Mouse (Mus musculus): ENCODE results near the gene Atf6b. TPM values are rescaled to one million over a fixed set of nuclear protein-coding genes. Genes with fewer than 3 reads are reported as not detected.

Gene Atf6b
- polyA plus RNA-seq, 1 experiment = 31.3 TPM

- H3K27me3 ChIP-seq (ENCODE audit: control insufficient read depth, insufficient read depth, low read length, poor library complexity, severe bottlenecking) = no peaks in the 10 kb centered on the region
- H3K27ac ChIP-seq (ENCODE audit: insufficient read depth, low read length) = no peak overlapping the region
- H3K9me3 ChIP-seq (replicated peaks; ENCODE audit: control insufficient read depth, insufficient read depth, low read length, poor library complexity, severe bottlenecking) = no peaks in the 10 kb centered on the region
- H3K9ac ChIP-seq (ENCODE audit: low read depth, poor library complexity, severe bottlenecking) = no peak overlapping the region
- no peak overlapping the region for H3K4me3 ChIP-seq (ENCODE audit: low read depth, low read length)
- H3K36me3 ChIP-seq (ENCODE audit: control insufficient read depth, insufficient read depth, low read length, poor library complexity, severe bottlenecking) = no peaks in the 10 kb centered on the region
- peaks cover 1% of the 10 kb centered on the region for H3K4me1 ChIP-seq (ENCODE audit: control insufficient read depth, insufficient read depth, low read length)
- TF ChIP-seq CTCF (IDR thresholded peaks at IDR 0.05; ENCODE audit: low read depth, low read length) (peak; percentile 32), POLR2A (IDR thresholded peaks at IDR 0.05; ENCODE audit: insufficient read depth, low read length) (no peak)
These were observed 23.8 kb upstream of the Atf6b start for GRCm38 (mm10) chr17:34623161-34623560.

GRCm38 (mm10) chr17:34624981-34625380 is 22.0 kb upstream of the Atf6b start:
- Histone ChIP-seq H3K9me3 (replicated peaks; ENCODE audit: control insufficient read depth, insufficient read depth, low read length, poor library complexity, severe bottlenecking) (no peaks in the 10 kb centered on the region), H3K4me1 (ENCODE audit: control insufficient read depth, insufficient read depth, low read length) (peaks cover 1% of the 10 kb centered on the region), H3K27ac (ENCODE audit: insufficient read depth, low read length) (no peak overlapping the region), H3K4me3 (ENCODE audit: low read depth, low read length) (no peak overlapping the region), H3K36me3 (ENCODE audit: control insufficient read depth, insufficient read depth, low read length, poor library complexity, severe bottlenecking) (no peaks in the 10 kb centered on the region), H3K27me3 (ENCODE audit: control insufficient read depth, insufficient read depth, low read length, poor library complexity, severe bottlenecking) (no peaks in the 10 kb centered on the region), H3K9ac (ENCODE audit: low read depth, poor library complexity, severe bottlenecking) (no peak overlapping the region)
- no peak for TF ChIP-seq EP300 (IDR thresholded peaks at IDR 0.05; ENCODE audit: insufficient read depth, low read depth, low read length)
- TF ChIP-seq CTCF (IDR thresholded peaks at IDR 0.05; ENCODE audit: low read depth, low read length) = no peak
- no peak for TF ChIP-seq POLR2A (IDR thresholded peaks at IDR 0.05; ENCODE audit: insufficient read depth, low read length)

DNA sequence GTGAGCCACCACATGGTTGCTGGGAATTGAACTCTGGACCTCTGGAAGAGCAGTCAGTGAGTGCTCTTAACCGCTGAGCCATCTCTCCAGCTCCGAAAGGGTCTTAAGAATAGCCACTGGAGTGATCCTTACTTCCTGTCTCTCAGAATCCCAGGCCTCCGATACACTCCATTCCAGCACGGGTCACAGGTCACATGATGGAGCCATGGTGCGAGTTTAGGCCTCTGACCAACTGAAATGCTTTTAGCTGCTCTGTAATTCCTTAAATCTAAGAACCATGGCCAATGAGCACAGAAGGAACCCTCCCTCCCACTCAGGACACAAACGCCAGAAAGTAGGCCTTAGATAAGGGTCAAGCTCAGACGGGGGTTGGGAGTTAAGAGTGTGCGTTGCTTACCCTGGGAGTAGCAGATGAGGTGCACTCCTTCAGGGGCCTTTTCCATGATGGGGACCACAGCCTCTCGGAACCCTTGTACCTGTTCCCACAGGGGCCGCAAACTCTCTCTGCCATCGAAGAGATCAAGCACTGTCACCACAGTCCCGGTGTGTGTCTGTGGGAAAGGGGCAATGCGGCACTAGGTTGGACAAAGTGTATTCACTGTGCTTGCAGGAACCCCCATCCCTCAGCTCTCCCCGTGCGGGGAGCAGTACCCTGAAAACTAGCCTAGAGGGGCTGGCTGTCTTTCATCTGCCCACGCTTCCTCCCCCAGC is 20.7 kb upstream of the Atf6b start:
- no peaks in the 10 kb centered on the region for H3K9me3 ChIP-seq (replicated peaks; ENCODE audit: control insufficient read depth, insufficient read depth, low read length, poor library complexity, severe bottlenecking)
- TF ChIP-seq POLR2A (IDR thresholded peaks at IDR 0.05; ENCODE audit: insufficient read depth, low read length) = no peak
- no peak for TF ChIP-seq CTCF (IDR thresholded peaks at IDR 0.05; ENCODE audit: low read depth, low read length)
- no peak for TF ChIP-seq EP300 (IDR thresholded peaks at IDR 0.05; ENCODE audit: insufficient read depth, low read depth, low read length)
- peaks cover 4% of the 10 kb centered on the region; the same call in 1 of the 2 replicates for H3K27me3 ChIP-seq (ENCODE audit: control insufficient read depth, insufficient read depth, low read length, poor library complexity, severe bottlenecking)
- no peak overlapping the region for H3K27ac ChIP-seq (ENCODE audit: insufficient read depth, low read length)
- no peaks in the 10 kb centered on the region for H3K36me3 ChIP-seq (ENCODE audit: control insufficient read depth, insufficient read depth, low read length, poor library complexity, severe bottlenecking)
- H3K4me1 ChIP-seq (ENCODE audit: control insufficient read depth, insufficient read depth, low read length) = peaks cover 1% of the 10 kb centered on the region
- H3K4me3 ChIP-seq (ENCODE audit: low read depth, low read length) = peak overlapping the region; percentile 85
- peak overlapping the region; percentile 73 for H3K9ac ChIP-seq (ENCODE audit: low read depth, poor library complexity, severe bottlenecking)

DNA sequence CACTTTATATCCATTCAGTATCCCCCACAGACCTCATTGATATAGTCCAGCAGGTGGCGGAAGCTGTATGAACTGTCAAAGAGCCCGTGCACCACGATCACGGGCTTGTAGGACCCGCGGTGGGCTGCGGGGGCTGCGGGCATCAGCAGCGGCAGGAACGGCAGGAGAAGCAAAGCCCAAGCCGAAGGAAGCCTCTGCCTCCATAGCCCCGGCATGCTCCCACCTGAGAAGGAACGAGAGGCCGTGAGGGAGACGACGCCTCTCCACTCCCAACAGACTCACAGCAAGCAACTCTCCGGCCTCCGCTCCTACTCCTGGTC is 20.2 kb upstream of the Atf6b start:
- no peak for TF ChIP-seq POLR2A (IDR thresholded peaks at IDR 0.05; ENCODE audit: insufficient read depth, low read length)
- no peak for TF ChIP-seq CTCF (IDR thresholded peaks at IDR 0.05; ENCODE audit: low read depth, low read length)
- TF ChIP-seq EP300 (IDR thresholded peaks at IDR 0.05; ENCODE audit: insufficient read depth, low read depth, low read length) = no peak
- Histone ChIP-seq H3K9me3 (replicated peaks; ENCODE audit: control insufficient read depth, insufficient read depth, low read length, poor library complexity, severe bottlenecking) (no peaks in the 10 kb centered on the region), H3K9ac (ENCODE audit: low read depth, poor library complexity, severe bottlenecking) (peak overlapping the region; percentile 73), H3K27ac (ENCODE audit: insufficient read depth, low read length) (no peak overlapping the region), H3K27me3 (ENCODE audit: control insufficient read depth, insufficient read depth, low read length, poor library complexity, severe bottlenecking) (peaks cover 4% of the 10 kb centered on the region; the same call in 1 of the 2 replicates), H3K4me3 (ENCODE audit: low read depth, low read length) (peak overlapping the region; percentile 85), H3K36me3 (ENCODE audit: control insufficient read depth, insufficient read depth, low read length, poor library complexity, severe bottlenecking) (no peaks in the 10 kb centered on the region), H3K4me1 (ENCODE audit: control insufficient read depth, insufficient read depth, low read length) (peaks cover 1% of the 10 kb centered on the region)

DNA sequence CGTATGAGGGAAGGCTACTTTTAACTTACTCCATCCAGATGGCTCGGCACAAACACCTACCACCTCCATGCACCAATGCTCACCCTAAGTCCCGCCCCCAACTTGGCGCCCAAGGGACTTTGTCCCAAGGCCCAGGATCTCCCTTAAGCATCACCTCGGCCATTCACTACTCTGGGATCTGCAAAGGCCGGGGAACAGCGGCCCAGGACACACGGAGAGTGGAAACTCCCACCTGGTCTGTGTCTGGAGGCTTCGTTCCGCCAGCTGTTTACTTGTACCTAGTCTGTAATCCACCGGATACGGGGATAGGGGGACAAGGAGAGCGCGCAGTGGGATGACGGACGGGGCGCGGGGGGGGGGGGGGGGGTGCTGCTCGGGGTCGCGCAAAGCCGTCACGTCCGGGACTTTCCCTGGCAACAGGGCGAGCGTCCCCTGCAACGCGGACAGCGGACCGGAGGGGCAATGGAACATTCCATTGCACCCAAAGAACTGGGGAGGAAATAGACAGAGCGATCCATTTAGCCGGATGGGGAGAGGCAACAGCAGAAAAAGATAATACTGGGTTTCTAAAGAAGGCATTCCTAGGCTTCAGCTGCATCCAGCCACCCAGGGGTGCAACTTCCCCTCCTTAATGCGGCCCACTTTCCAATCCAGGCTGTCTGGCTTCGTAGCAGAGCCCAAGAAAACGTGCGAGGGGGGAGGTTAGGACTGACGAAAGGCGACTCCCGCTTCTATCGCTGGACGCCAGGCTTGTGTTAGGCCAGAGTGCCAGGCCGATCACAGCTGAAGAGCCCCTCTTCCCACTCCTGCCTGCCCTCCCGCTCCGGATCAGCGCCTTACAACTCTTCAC is 19.6 kb upstream of the Atf6b start:
- H3K4me1 ChIP-seq (ENCODE audit: control insufficient read depth, insufficient read depth, low read length) = peaks cover 1% of the 10 kb centered on the region

More for the DNA sequence above, 19.6 kb upstream of the Atf6b start:
- no peak for TF ChIP-seq EP300 (IDR thresholded peaks at IDR 0.05; ENCODE audit: insufficient read depth, low read depth, low read length)
- TF ChIP-seq POLR2A (IDR thresholded peaks at IDR 0.05; ENCODE audit: insufficient read depth, low read length) = no peak
- TF ChIP-seq CTCF (IDR thresholded peaks at IDR 0.05; ENCODE audit: low read depth, low read length) = no peak
- no peak overlapping the region for H3K27ac ChIP-seq (ENCODE audit: insufficient read depth, low read length)
- H3K9ac ChIP-seq (ENCODE audit: low read depth, poor library complexity, severe bottlenecking) = peak overlapping the region; percentile 73
- no peaks in the 10 kb centered on the region for H3K9me3 ChIP-seq (replicated peaks; ENCODE audit: control insufficient read depth, insufficient read depth, low read length, poor library complexity, severe bottlenecking)
- H3K36me3 ChIP-seq (ENCODE audit: control insufficient read depth, insufficient read depth, low read length, poor library complexity, severe bottlenecking) = no peaks in the 10 kb centered on the region
- peak overlapping the region; percentile 85 for H3K4me3 ChIP-seq (ENCODE audit: low read depth, low read length)
- peaks cover 4% of the 10 kb centered on the region; the same call in 1 of the 2 replicates for H3K27me3 ChIP-seq (ENCODE audit: control insufficient read depth, insufficient read depth, low read length, poor library complexity, severe bottlenecking)
